Mouse (Mus musculus) intestine, postnatal 0 days (tissue): ENCODE data around the gene Chn2. TPM values are rescaled to one million over a fixed set of nuclear protein-coding genes. Genes with fewer than 3 reads are reported as not detected.

Source experiments
- ATAC-seq: fragments of 200-750 bp; cut with Nextera tagmentation; 2 replicates; pipeline ENCODE4 v1.8.0; 2017; ENCODE audit warnings: mild to moderate bottlenecking, moderate TSS enrichment, moderate library complexity
- H3K27ac ChIP-seq: fragments of 300-500 bp; sonication (generic); 2 replicates; pipeline ENCODE4 v1.5.1; 2014; ENCODE audit warnings: mild to moderate bottlenecking, low read depth, low read length, moderate library complexity
- H3K27me3 ChIP-seq: fragments of 300-500 bp; sonication (generic); replicated peaks from 2 replicates; pipeline ENCODE4 v1.6.1; 2014; ENCODE audit warnings: low read length, mixed read lengths; ENCODE audit not compliant: control insufficient read depth, insufficient read depth
- H3K36me3 ChIP-seq: fragments of 300-500 bp; sonication (generic); 2 replicates; pipeline ENCODE4 v1.6.1; 2014; ENCODE audit warnings: mild to moderate bottlenecking, moderate library complexity; ENCODE audit not compliant: control insufficient read depth, insufficient read depth
- H3K4me1 ChIP-seq: fragments of 300-500 bp; sonication (generic); replicated peaks from 2 replicates; pipeline ENCODE4 v1.6.1; 2014; ENCODE audit warnings: antibody characterized with exemption, low read length, mixed read lengths; ENCODE audit not compliant: control insufficient read depth, insufficient read depth
- H3K4me2 ChIP-seq: fragments of 300-500 bp; sonication (generic); replicated peaks from 2 replicates; pipeline ENCODE4 v1.6.1; 2014; ENCODE audit warnings: low read depth, mild to moderate bottlenecking, moderate library complexity
- H3K4me3 ChIP-seq: fragments of 300-500 bp; sonication (generic); 2 replicates; pipeline ENCODE4 v1.5.1; 2014; ENCODE audit warnings: low read depth, low read length
- H3K9ac ChIP-seq: fragments of 300-500 bp; sonication (generic); 2 replicates; pipeline ENCODE4 v1.6.1; 2014; ENCODE audit warnings: mild to moderate bottlenecking, low read depth, low read length
- H3K9me3 ChIP-seq: fragments of 300-500 bp; sonication (generic); 2 replicates; pipeline ENCODE4 v1.6.1; 2016; ENCODE audit warnings: mixed run types; ENCODE audit not compliant: control insufficient read depth
- CTCF ChIP-seq: sonication (generic); IDR thresholded peaks from 2 replicates; pipeline ENCODE4 v1.5.1; 2016; ENCODE audit warnings: low read depth, mild to moderate bottlenecking, control low read depth, antibody characterized with exemption, moderate library complexity
- WGBS: fragments of 180-500 bp; shearing (Covaris S2); extraction: QIAGEN DNeasy Blood & Tissue Kit; methylation state at CpG from one replicate; pipeline ENCODE4 v1.1.7; 2014; 5-methylcytosine and 5-hydroxymethylcytosine counted together
- polyA plus RNA-seq: library from polyadenylated mRNA; unstranded; fragments of >200 nt; fragmentation: Nextera tagmentation; extraction: Ambion mirVana; gene quantifications from 2 replicates; pipeline ENCODE4 v1.2.1, GENCODE M21; 2015

Gene Chn2
- polyA plus RNA-seq, 1 experiment from 2014 or later: 19.6 TPM

DNA sequence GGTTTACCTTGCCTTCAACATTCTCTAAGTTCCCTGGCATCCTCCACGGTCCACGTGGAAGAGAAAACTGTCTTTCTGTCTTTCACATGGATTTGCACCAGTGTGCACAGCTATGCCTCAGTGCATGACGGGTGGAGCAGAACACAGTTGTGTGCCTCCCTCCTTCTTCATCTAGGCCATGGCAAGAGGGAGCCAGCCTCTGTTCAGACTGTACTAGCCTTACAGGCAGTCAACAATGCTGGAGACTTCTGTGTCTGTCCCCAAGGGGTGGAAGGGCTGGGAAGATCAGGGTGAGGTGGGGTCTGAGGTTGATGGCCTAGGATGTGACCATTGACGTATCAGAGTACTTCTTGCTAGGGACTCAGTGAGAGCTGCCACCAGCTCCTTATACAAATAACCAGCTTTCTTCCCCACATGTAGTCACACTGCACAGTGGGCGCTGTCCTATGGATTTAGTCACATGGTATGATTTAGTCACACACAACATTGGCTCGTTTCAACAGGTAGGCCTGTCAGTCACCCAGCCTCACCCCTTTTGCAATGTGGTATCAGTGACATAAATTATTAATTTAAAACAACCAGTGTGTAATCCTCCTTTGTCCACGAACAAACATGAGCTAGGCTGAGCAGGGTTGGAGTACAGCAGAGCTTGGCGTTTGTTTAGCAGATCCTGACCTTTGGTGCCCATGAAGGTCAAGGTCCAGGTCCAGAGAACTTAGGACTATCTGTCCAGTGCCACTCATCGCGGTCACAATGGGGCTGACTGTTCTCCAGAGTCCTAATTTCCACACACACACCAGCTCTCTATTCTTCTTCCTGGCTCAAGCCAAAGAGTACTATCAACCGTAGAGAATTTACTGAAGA, 7.8 kb downstream of the Chn2 start:
- Histone ChIP-seq H3K4me1 (0 out of 2 replicates have a peak, but pooled peaks cover 15% of the 10 kb centered on the region), H3K27ac (peak overlapping the region; percentile 30), H3K9me3 (no peaks in the 10 kb centered on the region), H3K9ac (no peak overlapping the region), H3K4me3 (no peak overlapping the region), H3K27me3 (no peaks in the 10 kb centered on the region), H3K4me2 (no peak overlapping the region), H3K36me3 (no peaks in the 10 kb centered on the region)
- ATAC-seq: peak; percentile 53
- no peak for TF ChIP-seq CTCF
- 63% methylated on average over 11 of the region's 11 CpGs for WGBS

DNA sequence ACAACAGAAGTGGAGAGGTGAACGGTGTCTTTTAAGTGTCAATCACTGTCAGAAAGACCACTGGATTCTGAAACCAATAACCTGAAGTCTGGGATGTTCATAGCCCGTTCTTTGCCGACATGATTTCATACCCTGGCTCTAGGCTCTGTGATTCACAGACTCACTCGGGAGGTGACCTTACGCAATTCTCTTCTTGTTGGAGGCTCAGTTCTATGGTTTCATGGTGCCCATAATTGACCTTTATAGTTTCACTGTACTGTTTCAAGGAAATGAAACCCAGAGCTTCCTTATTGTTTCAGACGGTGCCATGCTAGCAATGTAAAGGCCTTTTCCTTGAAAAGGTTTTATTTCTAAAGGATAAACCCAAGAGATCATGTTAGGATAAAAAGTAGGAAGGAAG, 9.4 kb downstream of the Chn2 start:
- Histone ChIP-seq H3K4me2 (peak overlapping the region; percentile 18; the same call in 1 of the 2 replicates), H3K36me3 (no peaks in the 10 kb centered on the region), H3K4me3 (no peak overlapping the region), H3K27ac (peak overlapping the region; percentile 54), H3K9ac (no peak overlapping the region), H3K27me3 (no peaks in the 10 kb centered on the region), H3K4me1 (0 out of 2 replicates have a peak, but pooled peaks cover 15% of the 10 kb centered on the region), H3K9me3 (no peaks in the 10 kb centered on the region)
- TF ChIP-seq CTCF: no peak
- 50% methylated on average over 6 of the region's 6 CpGs for WGBS
- peak; percentile 54 for ATAC-seq

DNA sequence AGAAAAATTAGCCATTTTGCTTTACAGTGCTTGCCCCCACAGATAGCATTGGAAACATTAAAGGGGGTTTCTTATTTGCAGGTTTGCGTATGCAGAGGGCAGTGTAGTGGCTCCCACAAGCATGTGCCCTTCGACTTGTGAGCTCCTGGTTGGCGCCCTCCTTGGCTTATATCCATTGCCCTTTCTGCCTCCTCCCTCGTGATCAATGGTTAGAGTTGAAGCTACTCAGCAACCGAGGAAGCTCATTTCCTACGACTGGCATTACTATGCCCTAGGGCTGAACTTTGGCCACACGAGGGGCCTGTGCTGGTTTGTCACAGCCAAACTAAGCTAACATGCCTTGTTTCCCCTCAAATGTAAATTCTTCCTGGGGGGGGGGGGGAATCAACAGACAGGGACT, 11.8 kb downstream of the Chn2 start:
- H3K27me3 ChIP-seq: no peaks in the 10 kb centered on the region
- no peak overlapping the region for H3K4me2 ChIP-seq
- no peak for ATAC-seq
- TF ChIP-seq CTCF: no peak
- H3K4me3 ChIP-seq: no peak overlapping the region
- H3K27ac ChIP-seq: peak overlapping the region; percentile 62; the same call in 1 of the 2 replicates
- H3K4me1 ChIP-seq: 0 out of 2 replicates have a peak, but pooled peaks cover 15% of the 10 kb centered on the region
- H3K9me3 ChIP-seq: no peaks in the 10 kb centered on the region
- 35% methylated on average over 7 of the region's 7 CpGs for WGBS
- H3K36me3 ChIP-seq: no peaks in the 10 kb centered on the region
- no peak overlapping the region for H3K9ac ChIP-seq

DNA sequence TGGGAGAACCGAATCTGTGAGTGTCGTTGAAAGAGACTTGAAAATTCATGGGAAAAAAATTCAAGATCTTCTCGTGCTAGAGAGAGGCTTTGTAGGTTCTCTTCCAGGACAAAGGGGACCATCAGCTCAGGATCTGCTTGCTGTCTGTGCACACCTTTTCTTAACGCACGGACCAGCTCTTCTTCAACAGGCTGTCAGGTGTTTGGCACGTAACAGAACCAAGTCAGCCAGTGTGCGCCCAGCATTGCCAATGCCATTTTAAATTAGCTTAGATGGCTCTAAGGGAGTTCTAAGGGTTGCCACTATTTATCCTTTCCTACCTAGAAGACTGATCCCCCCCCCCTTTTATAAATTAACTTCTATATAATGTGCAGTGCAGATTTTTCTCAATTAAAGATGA, 12.8 kb downstream of the Chn2 start:
- 0 out of 2 replicates have a peak, but pooled peaks cover 11% of the 10 kb centered on the region for H3K4me1 ChIP-seq
- no peaks in the 10 kb centered on the region for H3K9me3 ChIP-seq
- ATAC-seq: no peak
- no peak overlapping the region for H3K4me3 ChIP-seq
- peak overlapping the region; percentile 62 for H3K27ac ChIP-seq
- no peaks in the 10 kb centered on the region for H3K27me3 ChIP-seq
- TF ChIP-seq CTCF: no peak
- no peaks in the 10 kb centered on the region for H3K36me3 ChIP-seq
- H3K9ac ChIP-seq: no peak overlapping the region
- WGBS: 90% methylated on average over 7 of the region's 7 CpGs
- H3K4me2 ChIP-seq: no peak overlapping the region

DNA sequence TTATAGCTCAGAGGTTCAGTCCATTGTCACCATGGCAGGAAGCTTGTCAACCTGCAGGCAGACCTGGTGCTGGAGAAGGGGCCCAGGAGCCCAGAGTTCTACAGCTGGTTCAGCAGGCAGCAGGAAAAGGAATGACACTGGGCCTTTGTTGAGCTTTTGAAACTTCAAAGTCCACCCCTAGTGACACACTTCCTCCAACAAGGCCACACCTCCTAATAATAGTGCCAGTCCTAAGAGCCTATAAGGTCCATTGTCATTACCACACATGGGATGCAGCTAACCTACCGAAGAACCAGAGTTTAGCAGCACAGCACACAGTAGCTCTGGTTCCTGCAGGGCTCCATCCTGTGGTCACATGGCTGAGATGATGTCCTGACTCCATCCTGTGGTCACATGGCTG, 13.3 kb downstream of the Chn2 start:
- 0 out of 2 replicates have a peak, but pooled peaks have one; percentile 20 for TF ChIP-seq CTCF
- H3K9ac ChIP-seq: no peak overlapping the region
- H3K4me1 ChIP-seq: 0 out of 2 replicates have a peak, but pooled peaks cover 11% of the 10 kb centered on the region
- no peaks in the 10 kb centered on the region for H3K36me3 ChIP-seq
- peak overlapping the region; percentile 62; the same call in 1 of the 2 replicates for H3K27ac ChIP-seq
- H3K4me3 ChIP-seq: no peak overlapping the region
- no peak overlapping the region for H3K4me2 ChIP-seq
- ATAC-seq: peak; percentile 88
- H3K27me3 ChIP-seq: no peaks in the 10 kb centered on the region
- WGBS: 46% methylated on average over 1 of the region's 1 CpGs
- no peaks in the 10 kb centered on the region for H3K9me3 ChIP-seq

DNA sequence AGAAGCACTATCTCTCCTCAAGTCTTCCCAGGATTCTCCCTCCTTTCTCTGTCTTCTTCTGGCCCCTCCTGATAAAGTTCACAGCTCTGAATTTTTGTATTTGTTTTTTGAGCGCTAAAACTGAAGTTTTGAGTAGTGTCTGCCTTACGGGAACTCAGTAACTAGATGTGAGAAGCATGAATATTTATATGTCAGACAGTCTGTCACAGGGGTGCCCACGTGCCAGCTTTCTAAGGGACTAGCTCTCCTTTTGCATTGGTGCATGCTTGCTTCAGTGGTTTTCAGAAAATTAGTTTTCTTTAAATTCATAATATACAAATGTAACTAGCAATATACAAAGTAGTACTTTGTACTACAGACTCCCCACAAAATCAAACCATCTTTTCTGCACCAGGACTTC, 14.0 kb downstream of the Chn2 start:
- ATAC-seq: no peak
- Histone ChIP-seq H3K9me3 (no peaks in the 10 kb centered on the region), H3K9ac (no peak overlapping the region), H3K4me2 (no peak overlapping the region), H3K36me3 (no peaks in the 10 kb centered on the region), H3K4me3 (no peak overlapping the region), H3K27ac (no peak overlapping the region), H3K4me1 (0 out of 2 replicates have a peak, but pooled peaks cover 11% of the 10 kb centered on the region), H3K27me3 (no peaks in the 10 kb centered on the region)
- 84% methylated on average over 3 of the region's 3 CpGs for WGBS
- no peak for TF ChIP-seq CTCF
